Mouse (Mus musculus) cerebellum, adult 2 months (tissue): ENCODE measurements around the gene Wdr89. TPM values are rescaled to one million over a fixed set of nuclear protein-coding genes. Genes with fewer than 3 reads are reported as not detected.
"Not testable (repeated sequence)": the region's sequence is repeated elsewhere in the genome, so short reads cannot be mapped to it uniquely, and the experiment has no call there.

Experiments
- DNase-seq, 2 experiments: peaks; one replicate each; pipeline ENCODE4 v3.0.0; 2021
- H3K27ac ChIP-seq: fragments of 200-500 bp; 2 replicates; pipeline ENCODE4 v1.5.1; 2012; ENCODE audit warnings: low read length, control low read depth, inconsistent platforms; ENCODE audit not compliant: insufficient read depth
- H3K27me3 ChIP-seq: fragments of 200-500 bp; 2 replicates; pipeline ENCODE4 v1.6.1; 2012; ENCODE audit warnings: inconsistent platforms, mild to moderate bottlenecking, low read length, moderate library complexity; ENCODE audit not compliant: control insufficient read depth, insufficient read depth
- H3K4me1 ChIP-seq: fragments of 200-500 bp; 2 replicates; pipeline ENCODE4 v1.6.1; 2011; ENCODE audit warnings: low read length; ENCODE audit not compliant: control insufficient read depth, insufficient read depth
- H3K4me3 ChIP-seq: fragments of 200-500 bp; replicated peaks from 2 replicates; pipeline ENCODE3; 2011; ENCODE audit warnings: mild to moderate bottlenecking, low read depth, low read length, control low read depth; ENCODE audit not compliant: insufficient read depth
- CTCF ChIP-seq: fragments of 200-500 bp; IDR thresholded peaks from 2 replicates; pipeline ENCODE4 v1.5.1; 2011; ENCODE audit warnings: low read depth, mild to moderate bottlenecking, control low read depth, low read length, moderate library complexity, borderline replicate concordance; ENCODE audit not compliant: insufficient read depth
- POLR2A ChIP-seq: fragments of 200-500 bp; IDR thresholded peaks from 2 replicates; pipeline ENCODE4 v1.6.1; 2011; ENCODE audit warnings: low read length, control low read depth, borderline replicate concordance; ENCODE audit not compliant: insufficient read depth
- WGBS: fragments of 180-500 bp; shearing (Covaris S2); methylation state at CpG from one replicate; pipeline ENCODE4 v1.1.7; 2018; 5-methylcytosine and 5-hydroxymethylcytosine counted together
- polyA plus RNA-seq: library from polyadenylated mRNA; depleted of rRNA; stranded (reverse); fragments of >200 nt; gene quantifications from 2 replicates; pipeline ENCODE4 v1.2.3, GENCODE M21; 2012; rRNA removed

Gene Wdr89
- 5.1 and 5.4 TPM in 2 replicates for polyA plus RNA-seq

GRCm38 (mm10) chr12:75669258-75670106, at the start of gene Wdr89:
Gene Wdr89 (minus strand): TSS chr12:75669537.
- under 1% methylated on average over 55 of the region's 55 CpGs for WGBS
- peak; percentile 98 to 100 for DNase-seq
- peak; percentile 67 for TF ChIP-seq POLR2A
- TF ChIP-seq CTCF: peak; percentile 31; the same call in 1 of the 2 replicates
- Histone ChIP-seq H3K4me1 (no peaks in the 10 kb centered on the region), H3K4me3 (peak within 1 kb of the TSS; percentile 85), H3K27ac (peak within 1 kb of the TSS; percentile 53), H3K27me3 (no peaks in the 10 kb centered on the region)

DNA sequence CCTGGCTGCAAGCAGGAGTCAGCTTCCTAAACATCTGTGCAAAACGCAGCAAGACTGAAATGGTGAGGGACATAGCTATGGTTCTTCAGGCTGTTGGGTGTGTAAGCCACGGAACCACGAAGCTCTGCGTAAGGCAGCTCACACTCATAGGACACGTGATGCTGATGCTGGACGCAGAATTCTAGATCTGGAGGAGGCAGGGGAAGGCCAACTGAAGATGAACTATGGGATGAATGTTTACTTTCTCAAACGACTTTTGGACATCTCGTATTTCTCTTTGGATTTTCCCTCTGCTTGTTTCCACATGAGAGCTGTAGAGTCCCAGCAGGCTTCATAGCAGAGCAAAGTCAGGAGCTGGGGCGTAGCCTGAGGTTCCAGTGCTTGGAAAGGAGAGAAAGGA, 44.3 kb upstream of the Wdr89 start:
- 87% methylated on average over 9 of the region's 9 CpGs for WGBS
- Histone ChIP-seq H3K27ac (no peak overlapping the region), H3K4me1 (no peaks in the 10 kb centered on the region), H3K27me3 (no peaks in the 10 kb centered on the region), H3K4me3 (no peak overlapping the region)
- no peak for TF ChIP-seq CTCF
- TF ChIP-seq POLR2A: no peak
- no peak for DNase-seq

GRCm38 (mm10) chr12:75712905-75713304, 43.6 kb upstream of the Wdr89 start:
- not testable (repeated sequence) for H3K27me3 ChIP-seq, H3K4me1 ChIP-seq, H3K4me3 ChIP-seq, H3K27ac ChIP-seq, DNase-seq
- 91% methylated on average over 7 of the region's 7 CpGs for WGBS

DNA sequence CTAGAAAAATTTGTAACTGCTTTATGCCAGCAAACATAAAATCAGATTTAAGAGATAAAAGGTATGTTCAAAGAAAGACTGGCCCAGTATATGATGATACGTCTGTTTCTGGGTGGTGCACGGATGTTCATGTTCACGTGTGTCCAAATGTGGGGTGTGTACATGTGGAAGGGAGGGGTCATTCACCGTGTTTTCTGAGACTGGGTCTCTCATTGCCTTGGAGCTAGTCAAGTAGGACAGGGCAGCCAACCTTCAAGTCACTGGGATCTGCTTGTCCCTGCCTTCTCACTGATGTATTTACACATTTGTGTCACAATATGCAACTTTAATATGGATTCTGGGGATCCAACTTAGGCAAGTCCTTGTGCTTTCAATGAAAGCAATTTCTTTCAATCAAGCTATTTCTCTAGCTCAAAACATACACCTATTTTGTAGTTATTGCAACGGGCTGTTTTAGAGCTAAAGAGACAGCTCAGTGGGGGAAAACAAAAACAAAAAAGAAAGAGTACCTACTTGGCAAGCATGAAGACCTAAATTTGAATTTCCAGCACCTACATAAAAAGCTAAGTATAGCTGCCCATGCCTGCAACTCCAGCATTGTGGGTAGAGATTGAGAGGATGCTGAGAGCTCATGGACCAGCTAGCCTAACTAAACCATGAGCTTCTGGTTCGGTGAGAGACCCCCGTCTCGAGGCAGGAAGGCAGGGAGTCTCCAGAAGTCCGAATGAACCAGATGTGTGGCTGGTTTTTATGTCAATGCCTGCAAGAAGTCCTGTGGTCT, 41.4 kb upstream of the Wdr89 start:
- no peak overlapping the region for H3K27ac ChIP-seq

DNA sequence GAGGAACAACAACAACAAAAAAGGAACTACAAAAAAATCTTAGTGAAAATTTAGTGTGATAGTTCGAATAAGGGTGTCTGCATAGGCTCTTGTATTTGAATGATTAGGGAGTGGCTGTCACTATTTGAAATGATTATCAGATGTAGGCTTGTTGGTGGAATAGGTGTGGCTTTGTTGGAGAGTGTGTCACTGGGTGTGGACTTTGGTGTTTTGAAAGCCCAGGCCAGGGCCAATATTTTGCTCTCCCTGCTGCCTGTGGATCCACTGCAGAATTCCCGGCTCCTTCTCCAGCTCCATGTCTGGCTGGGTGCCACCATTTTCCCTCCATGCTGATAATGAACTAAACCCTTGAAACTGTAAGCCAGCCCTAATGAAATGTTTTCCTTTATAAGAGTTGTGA, 40.2 kb upstream of the Wdr89 start:
- TF ChIP-seq POLR2A: no peak
- no peak for TF ChIP-seq CTCF
- Histone ChIP-seq H3K27ac (no peak overlapping the region), H3K27me3 (no peaks in the 10 kb centered on the region), H3K4me1 (no peaks in the 10 kb centered on the region), H3K4me3 (no peak overlapping the region)
- WGBS: 61% methylated on average over 2 of the region's 2 CpGs
- DNase-seq: no peak

More for the DNA sequence above, 41.4 kb upstream of the Wdr89 start:
- DNase-seq: no peak
- no peak for TF ChIP-seq CTCF
- no peak for TF ChIP-seq POLR2A
- 89% methylated on average over 9 of the region's 9 CpGs for WGBS
- Histone ChIP-seq H3K4me1 (no peaks in the 10 kb centered on the region), H3K27me3 (no peaks in the 10 kb centered on the region), H3K4me3 (no peak overlapping the region)

DNA sequence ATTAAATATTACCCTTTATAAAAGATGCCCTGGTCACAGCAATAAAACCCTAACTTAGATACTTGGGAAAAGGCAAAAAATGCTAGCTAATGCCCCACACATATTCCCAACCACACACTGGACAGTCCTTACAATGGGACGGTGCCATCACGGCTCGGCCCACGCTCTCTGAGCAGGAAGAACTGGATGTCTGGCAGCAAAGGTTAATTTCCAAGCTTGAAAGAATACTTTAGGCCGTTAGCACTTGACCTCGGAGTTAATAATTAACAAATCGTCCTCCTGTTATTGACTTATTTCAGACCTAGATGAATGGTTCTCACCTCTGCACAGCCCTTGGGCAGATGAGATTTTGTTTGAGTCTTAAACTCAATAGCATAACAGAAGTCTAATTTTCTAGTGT, 37.3 kb upstream of the Wdr89 start:
- no peak overlapping the region for H3K4me3 ChIP-seq
- no peaks in the 10 kb centered on the region for H3K27me3 ChIP-seq
- no peak overlapping the region for H3K27ac ChIP-seq
- no peak for DNase-seq
- H3K4me1 ChIP-seq: no peaks in the 10 kb centered on the region
- no peak for TF ChIP-seq POLR2A
- no peak for TF ChIP-seq CTCF
- WGBS: 91% methylated on average over 7 of the region's 7 CpGs

DNA sequence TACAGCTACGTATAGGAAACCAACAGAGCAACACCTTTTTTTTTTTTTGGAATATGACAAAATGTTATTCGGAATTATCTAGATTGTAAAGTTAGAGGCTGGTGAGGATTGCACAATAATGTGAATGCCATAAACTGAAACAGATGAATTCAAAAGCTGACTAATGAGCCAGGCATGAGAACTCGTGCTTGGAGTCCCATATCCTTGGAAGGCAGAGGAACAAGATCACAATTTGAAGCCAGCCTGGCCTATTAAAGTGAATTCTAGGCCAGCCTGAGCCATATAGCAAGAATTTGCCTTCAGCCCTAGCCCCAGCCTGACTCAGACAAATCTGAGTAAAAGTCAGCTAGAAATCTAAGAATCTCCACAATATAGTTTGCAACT, 33.4 kb upstream of the Wdr89 start:
- no peak for TF ChIP-seq CTCF
- no peak for TF ChIP-seq POLR2A
- Histone ChIP-seq H3K27me3 (no peaks in the 10 kb centered on the region), H3K27ac (no peak overlapping the region), H3K4me1 (no peaks in the 10 kb centered on the region), H3K4me3 (no peak overlapping the region)
- DNase-seq: no peak
- 94% methylated on average over 3 of the region's 3 CpGs for WGBS

DNA sequence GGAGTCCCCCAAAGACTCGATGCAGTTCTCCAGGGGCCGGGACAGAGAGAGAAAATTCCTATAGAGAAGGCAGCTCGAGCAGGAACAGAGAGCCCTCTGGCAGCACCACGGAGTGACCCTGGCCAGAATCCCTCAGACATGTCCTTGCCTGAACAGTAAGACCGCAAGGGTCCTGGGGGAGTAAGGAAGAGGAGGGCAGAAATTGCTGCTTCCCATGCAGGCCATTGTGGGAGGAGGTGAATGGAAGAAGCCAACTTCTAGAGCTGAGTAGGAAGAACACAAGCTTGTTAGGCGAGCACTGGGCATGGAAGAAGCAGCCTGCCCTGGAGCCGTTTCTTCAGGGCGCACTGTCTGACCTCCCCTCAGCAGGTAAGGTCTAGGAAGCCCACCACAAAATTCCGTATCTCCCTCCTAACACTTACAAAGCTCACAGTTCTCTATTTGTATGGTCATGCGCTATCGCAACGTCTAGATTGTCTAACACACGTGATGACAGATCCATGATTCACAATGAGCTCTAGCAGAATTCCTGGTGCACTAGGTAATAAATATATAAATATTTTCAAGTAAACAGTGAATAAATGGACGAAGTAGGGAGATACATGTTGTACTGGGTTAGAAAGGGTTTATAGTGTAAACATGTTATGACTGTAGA, 32.9 kb upstream of the Wdr89 start:
- 66% methylated on average over 14 of the region's 14 CpGs for WGBS
- Histone ChIP-seq H3K4me1 (no peaks in the 10 kb centered on the region), H3K27ac (no peak overlapping the region), H3K4me3 (no peak overlapping the region), H3K27me3 (no peaks in the 10 kb centered on the region)
- no peak for DNase-seq
- no peak for TF ChIP-seq POLR2A
- TF ChIP-seq CTCF: no peak
